Mouse (Mus musculus) liver, embryonic 14.5 days (tissue): ENCODE measurements around the gene Fam192a.

Source experiments
- CTCF ChIP-seq: IDR thresholded peaks from 2 replicates; pipeline ENCODE4 v1.5.1; 2016; ENCODE audit warnings: antibody characterized with exemption, low read depth, control low read depth
- EP300 ChIP-seq: IDR thresholded peaks from 2 replicates; pipeline ENCODE4 v1.6.1; 2016; ENCODE audit warnings: antibody characterized with exemption, low read depth

DNA sequence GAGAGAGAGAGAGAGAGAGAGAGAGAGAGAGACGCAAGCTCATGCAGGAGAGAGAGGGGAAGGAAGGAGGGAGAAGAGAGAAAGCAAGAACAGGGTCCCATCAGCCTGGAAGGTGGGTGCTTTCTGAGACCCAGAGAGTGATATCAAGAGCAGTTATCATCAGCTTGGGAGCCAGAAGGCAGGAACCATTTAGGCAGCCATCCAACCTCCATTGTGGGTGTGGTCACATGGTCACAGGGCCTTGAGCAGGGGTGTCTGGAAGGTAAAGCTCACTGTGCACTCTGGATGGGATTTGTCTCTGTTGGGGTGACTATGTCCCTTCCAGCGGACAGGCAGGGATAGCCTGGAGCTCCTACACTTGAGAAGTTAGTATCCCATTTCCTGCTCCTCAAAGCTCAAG lies 61.8 kb downstream of the Fam192a start:
- no peak for TF ChIP-seq CTCF
- no peak for TF ChIP-seq EP300
